Mouse (Mus musculus): Measurements from ENCODE around the gene Tpgs1.
A peak's percentile ranks its signal among the peaks of the same experiment; 100 is the strongest.

The Tpgs1 gene

DNA sequence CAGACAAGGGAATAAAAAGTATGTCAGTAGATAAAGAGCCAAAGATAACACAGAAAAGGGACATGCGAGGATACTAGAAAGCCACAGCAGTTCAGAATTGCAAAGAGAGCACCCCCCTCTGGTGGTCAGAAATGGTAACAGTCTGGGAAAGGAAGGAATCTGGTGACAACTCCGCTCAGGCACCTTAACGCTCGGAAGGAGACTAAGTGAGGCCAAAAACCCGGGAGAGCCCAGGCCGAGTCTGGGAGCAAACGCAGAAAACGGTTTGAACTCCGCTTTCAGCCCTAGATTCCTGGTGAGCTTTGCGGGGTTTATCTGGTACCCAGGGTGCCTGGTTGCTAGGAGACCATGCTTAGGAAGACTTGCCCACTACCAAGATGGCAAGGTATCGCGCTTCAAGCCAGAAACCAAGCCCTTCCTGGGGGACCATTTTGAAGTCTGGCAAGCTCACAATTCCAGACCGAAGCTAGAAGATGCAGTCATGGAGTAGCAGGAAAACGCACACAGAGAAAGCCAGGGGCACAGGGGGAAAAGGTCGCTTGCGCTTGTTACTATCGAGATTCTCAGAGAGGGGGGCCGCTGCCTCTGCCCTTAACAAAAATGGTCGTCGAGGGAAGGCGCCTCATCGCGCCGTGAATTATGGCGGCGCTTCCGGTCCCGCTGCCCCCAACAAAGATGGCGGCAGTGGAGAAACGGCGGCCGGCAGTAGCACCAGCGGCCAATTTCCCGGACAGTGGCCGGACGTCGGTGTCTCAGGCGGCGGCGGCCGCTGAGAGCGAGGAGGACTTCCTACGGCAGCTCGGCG lies at the start of gene Tpgs1:
Gene Tpgs1 (plus strand): TSS at position 599 of the 805 bp plus-strand sequence.
- peak; percentile 70 to 84 for DNase-seq

DNA sequence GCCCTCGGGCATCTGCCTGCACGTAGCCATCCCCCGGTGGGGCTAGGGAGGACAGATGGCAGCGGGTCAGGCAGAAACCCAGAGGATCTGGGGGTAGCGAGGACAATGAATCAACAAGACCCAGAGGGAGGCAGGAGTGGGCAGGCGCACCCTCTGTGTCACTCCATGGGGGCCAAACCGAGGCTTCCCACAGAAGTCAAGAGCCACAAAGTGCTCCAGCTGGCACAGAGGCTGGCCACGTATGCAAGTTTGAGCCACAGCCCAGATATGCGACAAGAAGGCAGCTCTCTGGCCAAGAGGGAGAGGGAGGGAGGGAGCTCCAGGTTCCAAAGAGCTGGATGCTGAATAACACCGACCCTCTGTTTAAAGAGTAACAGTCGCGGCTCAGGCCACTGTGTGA lies 45.2 kb upstream of the Tpgs1 start:
- DNase-seq = no peak

DNA sequence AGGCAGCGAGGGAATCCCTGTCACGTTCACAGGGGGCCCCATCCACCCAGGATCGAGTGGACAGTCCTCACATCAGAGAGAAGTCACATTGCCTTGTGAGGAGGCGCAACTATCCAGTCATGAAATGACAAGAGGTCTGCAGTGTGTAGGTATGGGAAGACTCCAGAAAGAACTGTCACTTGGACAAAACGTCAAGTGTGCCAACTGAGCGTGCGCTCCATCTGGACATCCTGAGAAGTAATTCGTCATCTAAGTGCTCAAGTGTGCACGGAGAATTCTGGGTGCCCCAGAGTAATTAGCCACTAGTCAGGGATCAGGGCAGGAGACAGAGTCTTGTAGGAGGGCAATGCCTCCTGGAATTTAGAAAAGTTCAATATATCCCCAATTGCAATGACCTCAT lies 43.8 kb upstream of the Tpgs1 start:
- no peak for DNase-seq

DNA sequence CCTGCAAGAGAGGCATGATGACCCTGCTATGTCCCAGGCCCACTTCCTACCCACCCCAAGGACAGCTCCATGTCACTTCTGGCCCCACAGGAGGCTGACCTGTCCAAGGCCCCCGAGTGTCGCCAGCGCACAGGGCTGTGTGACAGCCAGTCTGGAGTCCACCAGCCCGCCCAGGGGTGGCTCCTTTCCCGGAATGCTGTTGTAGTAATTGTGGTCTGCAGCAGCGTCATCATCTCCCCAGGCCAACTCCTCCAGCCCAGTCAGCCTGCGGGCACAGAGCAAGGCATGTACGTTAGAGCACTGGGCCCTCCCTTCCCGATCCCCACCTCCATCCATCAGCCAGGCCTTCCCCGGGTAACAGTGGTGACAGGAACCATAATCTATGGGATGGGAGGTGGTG lies 43.0 kb upstream of the Tpgs1 start:
- DNase-seq = no peak

DNA sequence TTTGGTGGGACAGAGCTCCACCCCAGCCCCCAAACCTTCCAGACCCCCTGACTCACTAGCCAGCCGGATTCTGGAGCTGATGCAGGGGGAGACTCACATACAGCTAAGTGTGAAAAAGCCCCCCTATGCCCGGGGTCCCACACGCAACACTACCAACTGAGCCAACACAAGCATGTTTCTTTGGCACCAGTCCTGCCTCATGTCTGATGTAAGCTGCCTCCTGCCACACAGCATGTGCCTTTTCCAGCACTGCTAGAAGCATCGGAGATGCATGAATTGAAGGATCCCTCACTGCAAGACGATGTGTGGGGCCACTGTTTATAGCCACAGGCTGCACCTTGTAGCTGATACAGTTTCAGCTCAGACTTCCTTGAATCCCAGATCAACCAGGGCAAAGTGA lies 40.8 kb upstream of the Tpgs1 start:
- no peak for DNase-seq

- DNase-seq = no peak
Observed at GRCm38 (mm10) chr10:79631432-79631831, 37.7 kb upstream of the Tpgs1 start.

DNA sequence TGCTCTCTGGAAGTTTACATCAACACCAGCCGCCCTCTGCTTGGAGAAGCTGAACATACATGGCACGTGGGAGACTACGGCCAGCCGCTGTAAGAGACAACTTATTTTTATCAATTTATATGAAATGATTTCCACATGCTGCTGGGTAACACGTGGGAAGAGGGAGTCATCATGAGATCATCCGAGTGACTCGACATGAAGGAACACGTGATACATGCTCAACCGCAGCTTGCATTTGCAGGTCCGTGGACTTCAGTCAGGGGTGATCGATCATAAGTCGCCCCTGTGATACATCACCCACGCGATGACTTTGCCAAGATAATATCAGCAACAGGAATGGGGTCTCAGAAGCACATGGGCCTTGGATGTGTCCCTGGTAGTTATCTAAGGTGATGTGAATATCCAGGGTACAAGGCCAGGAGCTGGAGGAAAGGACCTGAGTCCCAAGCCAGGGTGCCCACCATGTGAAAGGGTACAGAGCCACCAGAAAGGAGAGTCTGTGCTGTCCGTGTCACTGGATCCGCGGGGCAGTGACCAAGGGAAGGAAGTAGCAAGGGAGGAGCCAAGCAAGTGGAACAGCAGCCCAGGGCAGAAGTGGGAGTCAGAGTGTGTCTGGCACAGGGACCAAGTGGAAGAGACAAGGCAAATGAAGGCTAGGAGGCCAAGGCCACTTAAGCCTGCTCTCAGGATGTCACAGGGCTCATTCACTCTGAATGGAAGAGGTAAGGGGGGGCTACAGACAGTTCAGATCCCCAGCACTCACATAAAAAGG lies 36.0 kb upstream of the Tpgs1 start:
- no peak for DNase-seq

GRCm38 (mm10) chr10:79636287-79636686 lies 32.9 kb upstream of the Tpgs1 start:
- no peak for DNase-seq

GRCm38 (mm10) chr10:79637128-79638110 lies 31.8 kb upstream of the Tpgs1 start, which contains the start of gene Shc2:
Gene Shc2, minus strand, starts transcription at chr10:79637918.
- no peak for DNase-seq

DNA sequence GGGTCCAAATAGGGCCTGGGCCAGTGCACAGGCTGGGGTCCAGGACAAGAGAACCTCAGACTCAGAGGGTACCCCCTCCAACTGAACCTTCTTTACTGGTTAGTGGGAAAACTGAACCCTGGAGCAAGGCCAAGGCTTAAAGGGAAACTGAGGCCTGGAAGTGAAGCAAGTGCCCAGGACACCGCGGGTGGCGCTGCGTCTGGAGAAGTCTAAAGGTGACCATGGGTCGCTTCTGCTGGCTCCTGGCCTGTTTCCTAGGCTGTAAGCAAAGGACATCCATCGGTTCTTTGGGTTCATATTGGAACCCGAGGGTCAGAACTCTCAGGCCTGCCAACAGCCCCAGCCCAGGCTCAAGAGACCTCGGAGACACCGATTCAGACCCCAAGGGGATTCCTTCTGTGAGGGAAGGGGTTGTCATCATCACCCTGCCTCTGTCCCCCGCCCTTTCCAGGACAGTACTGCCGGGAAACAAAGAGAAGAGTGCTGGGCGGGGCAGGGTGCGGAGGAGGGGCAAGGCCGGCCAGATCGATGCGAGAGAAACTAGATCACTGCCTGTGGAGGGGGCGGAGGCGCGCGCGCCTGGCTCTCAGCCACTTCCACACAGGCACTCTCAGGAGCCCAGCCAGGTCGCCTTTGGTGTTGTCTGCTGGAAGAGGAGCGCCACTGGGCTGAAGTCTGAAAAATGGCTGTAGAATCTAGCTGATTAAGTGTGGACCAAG lies 30.5 kb upstream of the Tpgs1 start:
- DNase-seq = no peak

DNA sequence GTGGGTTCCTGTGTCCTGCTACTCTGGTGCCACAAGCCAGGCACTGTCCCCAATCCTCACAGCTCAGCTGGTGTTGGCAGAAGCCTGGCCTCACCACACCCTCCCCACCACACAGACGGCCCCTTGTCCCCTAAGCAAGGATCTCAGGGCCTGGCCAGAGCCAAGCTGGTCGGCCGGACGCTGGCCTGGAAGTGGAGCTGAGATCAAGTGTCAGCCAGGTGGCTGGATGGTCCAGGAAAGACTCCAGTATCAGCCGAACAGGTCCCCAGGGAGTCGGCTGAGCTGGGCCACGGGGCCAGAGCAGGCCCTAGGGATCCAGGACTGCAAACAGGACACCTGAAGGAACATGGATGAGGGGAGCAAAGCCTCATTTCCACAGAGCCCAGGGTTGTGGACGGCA lies 23.5 kb upstream of the Tpgs1 start, which contains the start of gene Odf3l2:
Gene Odf3l2 (minus strand): TSS at position 28 of the 400 bp plus-strand sequence.
- DNase-seq = no peak

DNA sequence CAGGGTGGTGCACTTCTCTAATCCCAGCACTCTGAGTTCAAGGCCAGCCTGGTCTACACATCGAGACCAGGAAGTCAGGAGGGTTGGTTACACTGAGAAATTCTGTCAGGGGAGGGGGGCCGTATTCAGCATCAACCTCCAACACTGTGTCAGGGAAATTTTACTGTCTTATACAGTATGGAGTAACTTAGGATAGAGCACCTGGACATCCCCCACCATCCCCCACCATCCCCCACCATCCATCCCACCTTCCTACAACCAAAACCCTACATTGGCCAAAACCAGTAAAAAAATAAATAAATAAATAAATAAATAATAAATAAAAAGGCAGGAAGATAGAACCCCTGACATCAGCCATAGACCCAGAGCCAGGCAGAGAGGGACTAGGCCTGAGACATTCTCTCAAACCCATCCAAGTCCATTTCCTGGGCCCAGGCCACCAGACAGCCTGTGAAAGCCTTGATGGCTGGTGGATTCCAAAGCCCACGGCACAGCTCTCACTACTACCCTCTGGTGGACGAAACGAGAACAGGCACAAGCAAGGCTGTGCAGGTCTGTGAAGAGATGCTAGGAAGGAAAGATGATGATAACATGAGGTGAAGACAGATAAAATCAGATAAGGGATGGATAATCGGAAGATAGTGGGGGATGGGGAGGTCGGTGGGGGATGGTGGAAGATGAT lies 20.0 kb upstream of the Tpgs1 start:
- no peak for DNase-seq

DNA sequence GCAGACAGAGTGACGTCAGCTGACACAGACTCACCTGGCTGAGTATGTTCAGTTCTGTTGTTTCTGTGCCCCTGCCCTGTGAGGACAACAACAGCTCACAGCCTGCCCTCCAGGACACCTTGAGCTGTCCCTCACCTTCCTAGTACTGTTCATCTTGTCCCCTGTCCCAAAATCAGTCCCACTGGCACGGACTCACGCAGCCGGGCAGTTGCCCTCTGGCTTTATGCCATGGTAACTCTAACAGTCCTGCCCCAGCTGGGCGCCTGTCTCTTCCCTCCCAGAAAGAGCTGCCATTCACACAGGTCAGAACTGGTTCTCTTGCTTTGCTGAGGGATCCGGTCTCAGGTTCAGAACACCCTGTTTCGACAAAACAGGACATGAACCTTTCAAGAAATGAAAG lies 16.4 kb upstream of the Tpgs1 start:
- no peak for DNase-seq

DNA sequence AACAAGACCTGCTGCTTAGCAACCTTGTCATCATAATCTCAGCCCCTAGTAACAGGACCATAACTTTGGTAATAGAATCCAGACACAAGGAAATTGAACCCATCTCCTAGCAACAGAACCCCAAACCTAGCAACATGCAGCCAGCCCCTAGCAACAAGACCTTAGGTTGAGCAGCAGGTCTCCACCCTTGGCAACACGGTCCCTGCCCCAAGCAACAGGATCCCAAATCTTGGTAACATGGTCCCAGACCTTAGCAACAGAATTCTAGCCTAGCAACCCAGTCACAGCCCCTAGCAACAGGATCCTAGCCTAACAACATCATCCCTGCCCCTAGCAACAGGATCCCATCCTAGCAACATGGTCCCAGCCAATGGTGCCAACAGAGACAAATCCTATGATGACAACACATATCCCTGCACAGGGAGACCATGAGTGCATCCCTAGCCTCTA lies 14.2 kb upstream of the Tpgs1 start:
- DNase-seq = no peak

DNA sequence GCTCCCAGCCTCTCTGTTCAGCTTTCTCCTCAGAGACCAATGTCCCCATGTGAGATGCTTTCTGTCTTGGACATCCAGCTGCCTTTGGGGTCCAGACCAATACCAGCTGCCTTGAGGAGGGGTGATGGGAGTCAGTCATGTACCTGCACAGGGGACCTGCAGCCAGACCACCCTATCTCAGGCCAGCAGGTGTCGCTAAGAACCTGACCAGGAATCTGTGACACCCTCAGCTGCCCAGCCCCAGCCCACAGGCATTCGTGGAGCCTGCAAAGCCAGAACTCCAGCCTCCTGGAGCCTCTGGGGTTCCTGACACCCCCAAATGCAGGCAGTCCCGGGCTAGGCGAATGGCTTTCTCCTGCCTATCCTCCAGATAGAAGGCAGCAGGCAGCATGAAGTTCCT lies 10.3 kb upstream of the Tpgs1 start:
- DNase-seq = no peak

- no peak for DNase-seq
Observed at GRCm38 (mm10) chr10:79660298-79660697, 8.9 kb upstream of the Tpgs1 start.

DNA sequence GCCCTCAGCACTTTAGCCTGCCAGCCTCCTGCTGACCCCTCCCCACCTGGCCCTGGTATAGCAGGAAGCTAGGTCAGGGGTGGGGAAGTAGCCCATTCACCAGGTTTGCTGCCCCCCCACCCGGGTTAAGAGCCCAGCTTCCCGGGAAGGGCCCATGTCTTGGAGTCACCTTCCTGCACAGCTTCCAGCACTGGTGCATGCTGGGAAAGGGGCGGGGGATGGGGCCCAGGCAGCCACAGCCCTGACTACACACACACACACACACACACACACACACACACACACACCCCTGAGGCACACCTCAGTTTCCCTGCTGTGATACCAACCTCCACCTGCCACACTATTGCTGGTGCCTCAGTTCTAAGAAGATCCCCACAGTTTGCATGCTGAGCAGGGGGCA lies 7.3 kb upstream of the Tpgs1 start:
- DNase-seq = no peak

DNA sequence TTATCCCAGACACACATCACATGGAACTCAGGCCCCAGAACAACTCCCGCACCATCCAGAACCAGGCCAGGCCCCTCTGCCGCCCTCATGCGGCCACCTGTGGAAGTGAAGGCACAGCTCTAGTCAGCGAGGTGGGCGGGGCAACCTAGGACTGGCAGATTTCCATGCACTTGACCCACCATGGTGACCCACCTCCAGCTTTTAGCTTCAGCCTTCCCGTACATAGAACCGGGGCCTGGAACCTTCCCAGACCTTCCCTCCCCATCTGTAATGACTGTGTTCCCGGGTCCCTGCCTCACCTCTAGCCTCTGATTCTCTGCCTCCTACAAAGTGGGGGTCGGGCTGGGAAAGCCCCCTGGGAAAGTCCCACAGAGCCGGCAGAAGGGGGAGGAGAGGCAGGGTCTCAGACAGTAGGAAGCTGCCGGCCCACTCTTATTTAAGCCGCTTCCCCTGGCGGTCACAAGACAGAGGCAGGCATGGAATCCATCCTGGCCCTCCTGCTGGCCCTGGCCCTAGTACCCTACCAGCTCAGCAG lies 5.0 kb upstream of the Tpgs1 start, which contains the start of gene Madcam1:
Gene Madcam1 (plus strand): TSS at position 429 of the 535 bp plus-strand sequence.
- peak in 1 of 2 experiments; percentile 52 for DNase-seq

DNA sequence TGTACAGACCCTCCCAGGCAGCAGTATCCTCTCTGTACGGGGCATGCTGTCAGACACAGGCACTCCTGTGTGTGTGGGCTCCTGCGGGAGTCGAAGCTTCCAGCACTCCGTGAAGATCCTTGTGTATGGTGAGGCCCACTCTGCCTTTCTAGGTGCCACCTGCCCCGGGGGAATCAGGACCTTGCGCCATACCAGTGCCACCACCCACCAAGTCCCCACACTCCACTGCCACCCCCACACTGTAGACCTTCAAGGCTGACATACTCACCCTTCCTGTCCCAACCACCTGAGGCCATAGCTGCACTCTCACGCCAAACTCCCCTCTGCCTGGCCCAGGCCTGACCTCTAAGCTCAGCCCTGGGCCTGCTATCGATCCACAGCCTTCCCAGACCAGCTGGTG lies 4.1 kb upstream of the Tpgs1 start:
- no peak for DNase-seq

- DNase-seq = no peak
Observed at GRCm38 (mm10) chr10:79666493-79666892, 2.7 kb upstream of the Tpgs1 start.

GRCm38 (mm10) chr10:79668076-79668475 lies 1.1 kb upstream of the Tpgs1 start:
- no peak for DNase-seq

All from thymus, adult 18-20 months (tissue).